Mouse (Mus musculus) liver, postnatal 0 days (tissue): ENCODE data around the gene Slc31a2. TPM values are rescaled to one million over a fixed set of nuclear protein-coding genes. Genes with fewer than 3 reads are reported as not detected.

Experiments
- ATAC-seq: fragments of 200-750 bp; cut with Nextera tagmentation; 2 replicates; pipeline ENCODE4 v1.8.0; 2017; ENCODE audit warnings: mild to moderate bottlenecking, moderate library complexity
- DNase-seq: peaks from one replicate; pipeline ENCODE4 v3.0.0-alpha.2; 2016
- H3K27ac ChIP-seq: fragments of 300-500 bp; sonication (generic); 2 replicates; pipeline ENCODE4 v1.5.1; 2014; ENCODE audit warnings: antibody characterized with exemption, moderate library complexity, mild to moderate bottlenecking, low read depth
- H3K27me3 ChIP-seq: fragments of 300-500 bp; sonication (generic); 2 replicates; pipeline ENCODE4 v1.6.1; 2014; ENCODE audit warnings: low read length, control low read depth, mixed read lengths; ENCODE audit not compliant: insufficient read depth
- H3K36me3 ChIP-seq: fragments of 300-500 bp; sonication (generic); replicated peaks from 2 replicates; pipeline ENCODE4 v1.6.1; 2014; ENCODE audit warnings: mild to moderate bottlenecking, control low read depth, low read length, moderate library complexity, mixed read lengths; ENCODE audit not compliant: insufficient read depth
- H3K4me1 ChIP-seq: fragments of 300-500 bp; sonication (generic); 2 replicates; pipeline ENCODE4 v1.6.1; 2014; ENCODE audit warnings: antibody characterized with exemption, mild to moderate bottlenecking, control low read depth; ENCODE audit not compliant: insufficient read depth
- H3K4me2 ChIP-seq: fragments of 300-500 bp; sonication (generic); 2 replicates; pipeline ENCODE4 v1.6.1; 2014; ENCODE audit warnings: low read depth, mild to moderate bottlenecking, low read length, moderate library complexity, mixed read lengths
- H3K4me3 ChIP-seq: fragments of 300-500 bp; sonication (generic); 2 replicates; pipeline ENCODE4 v1.5.1; 2014; ENCODE audit warnings: low read depth, low read length
- H3K9ac ChIP-seq: fragments of 300-500 bp; sonication (generic); replicated peaks from 2 replicates; pipeline ENCODE4 v1.6.1; 2014; ENCODE audit warnings: mild to moderate bottlenecking, moderate library complexity
- H3K9me3 ChIP-seq: fragments of 300-500 bp; sonication (generic); 2 replicates; pipeline ENCODE4 v1.6.1; 2016; ENCODE audit warnings: mild to moderate bottlenecking, control low read depth, low read length, mixed read lengths
- CTCF ChIP-seq: sonication (generic); IDR thresholded peaks from 2 replicates; pipeline ENCODE4 v1.5.1; 2016; ENCODE audit warnings: antibody characterized with exemption, low read depth
- EP300 ChIP-seq: IDR thresholded peaks from 2 replicates; pipeline ENCODE4 v1.6.1; 2016; ENCODE audit warnings: antibody characterized with exemption, low read depth, mild to moderate bottlenecking
- WGBS: fragments of 180-500 bp; shearing (Covaris S2); extraction: QIAGEN DNeasy Blood & Tissue Kit; methylation state at CpG from one replicate; pipeline ENCODE4 v1.1.7; 2014; ENCODE audit not compliant: insufficient replicate concordance; 5-methylcytosine and 5-hydroxymethylcytosine counted together
- polyA plus RNA-seq: library from polyadenylated mRNA; unstranded; fragments of >200 nt; fragmentation: Nextera tagmentation; extraction: Ambion mirVana; gene quantifications from 2 replicates; pipeline ENCODE4 v1.2.1, GENCODE M21; 2015

Gene Slc31a2
- polyA plus RNA-seq, 1 experiment from 2014 or later: 9.2 TPM

- H3K4me1 ChIP-seq: peaks cover 10% of the 10 kb centered on the region
- 78% methylated on average over 10 of the region's 10 CpGs for WGBS
- no peak for DNase-seq
Measured at GRCm38 (mm10) chr4:62293219-62293861, 31.0 kb downstream of the Slc31a2 start.

GRCm38 (mm10) chr4:62294741-62295140, 32.4 kb downstream of the Slc31a2 start:
- ATAC-seq (no peak), DNase-seq (no peak)
- 90% methylated on average over 1 of the region's 1 CpGs for WGBS

More at GRCm38 (mm10) chr4:62293219-62293861, 31.0 kb downstream of the Slc31a2 start:
- no peak overlapping the region for H3K27ac ChIP-seq
- TF ChIP-seq EP300 (no peak), CTCF (no peak)
- H3K27me3 ChIP-seq: no peaks in the 10 kb centered on the region
- no peak overlapping the region for H3K9ac ChIP-seq
- H3K36me3 ChIP-seq: peaks cover 41% of the 10 kb centered on the region
- ATAC-seq: no peak
- H3K4me3 ChIP-seq: no peak overlapping the region
- no peak overlapping the region for H3K4me2 ChIP-seq
- no peaks in the 10 kb centered on the region for H3K9me3 ChIP-seq

GRCm38 (mm10) chr4:62297280-62298130, 35.1 kb downstream of the Slc31a2 start:
- Histone ChIP-seq H3K27ac (no peak overlapping the region), H3K9ac (no peak overlapping the region), H3K4me1 (no peaks in the 10 kb centered on the region), H3K36me3 (peaks cover 76% of the 10 kb centered on the region), H3K27me3 (no peaks in the 10 kb centered on the region), H3K4me2 (no peak overlapping the region), H3K4me3 (no peak overlapping the region), H3K9me3 (no peaks in the 10 kb centered on the region)
- TF ChIP-seq EP300: no peak
- no peak for TF ChIP-seq CTCF
- ATAC-seq (no peak), DNase-seq (no peak)
- 73% methylated on average over 3 of the region's 3 CpGs for WGBS

More at GRCm38 (mm10) chr4:62294741-62295140, 32.4 kb downstream of the Slc31a2 start:
- Histone ChIP-seq H3K36me3 (peaks cover 55% of the 10 kb centered on the region), H3K4me3 (no peak overlapping the region), H3K9ac (no peak overlapping the region), H3K4me1 (peaks cover 10% of the 10 kb centered on the region), H3K4me2 (no peak overlapping the region), H3K27me3 (no peaks in the 10 kb centered on the region), H3K27ac (no peak overlapping the region), H3K9me3 (no peaks in the 10 kb centered on the region)
- TF ChIP-seq CTCF: no peak
- TF ChIP-seq EP300: no peak

GRCm38 (mm10) chr4:62300001-62300400, 37.6 kb downstream of the Slc31a2 start:
- peaks cover 92% of the 10 kb centered on the region for H3K36me3 ChIP-seq
- H3K9me3 ChIP-seq: no peaks in the 10 kb centered on the region
- no peaks in the 10 kb centered on the region for H3K27me3 ChIP-seq
- DNase-seq: no peak
- no peak overlapping the region for H3K4me3 ChIP-seq
- ATAC-seq: no peak
- WGBS: 85% methylated on average over 2 of the region's 2 CpGs
- H3K9ac ChIP-seq: no peak overlapping the region
- no peak overlapping the region for H3K4me2 ChIP-seq
- TF ChIP-seq EP300 (no peak), CTCF (no peak)
- no peak overlapping the region for H3K27ac ChIP-seq
- no peaks in the 10 kb centered on the region for H3K4me1 ChIP-seq

GRCm38 (mm10) chr4:62302795-62303194, 40.4 kb downstream of the Slc31a2 start:
- Histone ChIP-seq H3K4me2 (no peak overlapping the region), H3K27me3 (no peaks in the 10 kb centered on the region), H3K9me3 (no peaks in the 10 kb centered on the region), H3K36me3 (peaks cover 96% of the 10 kb centered on the region), H3K4me1 (no peaks in the 10 kb centered on the region), H3K27ac (no peak overlapping the region), H3K9ac (no peak overlapping the region), H3K4me3 (no peak overlapping the region)
- WGBS: 60% methylated on average over 2 of the region's 2 CpGs
- ATAC-seq: no peak
- TF ChIP-seq CTCF (no peak), EP300 (no peak)
- DNase-seq: no peak

- ATAC-seq (no peak), DNase-seq (no peak)
- Histone ChIP-seq H3K4me1 (no peaks in the 10 kb centered on the region), H3K36me3 (peaks cover 96% of the 10 kb centered on the region), H3K27ac (no peak overlapping the region), H3K9ac (no peak overlapping the region), H3K27me3 (no peaks in the 10 kb centered on the region), H3K4me2 (no peak overlapping the region), H3K9me3 (no peaks in the 10 kb centered on the region), H3K4me3 (no peak overlapping the region)
- WGBS: 79% methylated on average over 1 of the region's 1 CpGs
- no peak for TF ChIP-seq EP300
Measured at GRCm38 (mm10) chr4:62303288-62303687, 40.9 kb downstream of the Slc31a2 start.
